Mouse (Mus musculus) megakaryocyte-erythroid progenitor cell, adult 5-6 weeks (primary cell): ENCODE data around the gene Tmem247. TPM values are rescaled to one million over a fixed set of nuclear protein-coding genes. Genes with fewer than 3 reads are reported as not detected.

ENCODE experiments used
- ATAC-seq: replicated peaks from 2 replicates; pipeline ENCODE4 v1.8.0; 2016; ENCODE audit warnings: mild to moderate bottlenecking, inconsistent platforms; ENCODE audit not compliant: severe bottlenecking, poor library complexity, low FRiP score, low TSS enrichment
- total RNA-seq, 2 experiments: library from RNA; stranded (forward) in 1 of 2; stranded (reverse) in 1 of 2; fragments of 200-1000, 215-1000 nt in 1 of 2; fragments of >200 nt in 1 of 2; fragmentation: Nextera tagmentation in 1 of 2; gene quantifications; 2 replicates each; pipeline ENCODE4 v1.2.3; 2014 to 2017

Gene Tmem247
- total RNA-seq, 2 experiments from 2014 or later, result not detected

DNA sequence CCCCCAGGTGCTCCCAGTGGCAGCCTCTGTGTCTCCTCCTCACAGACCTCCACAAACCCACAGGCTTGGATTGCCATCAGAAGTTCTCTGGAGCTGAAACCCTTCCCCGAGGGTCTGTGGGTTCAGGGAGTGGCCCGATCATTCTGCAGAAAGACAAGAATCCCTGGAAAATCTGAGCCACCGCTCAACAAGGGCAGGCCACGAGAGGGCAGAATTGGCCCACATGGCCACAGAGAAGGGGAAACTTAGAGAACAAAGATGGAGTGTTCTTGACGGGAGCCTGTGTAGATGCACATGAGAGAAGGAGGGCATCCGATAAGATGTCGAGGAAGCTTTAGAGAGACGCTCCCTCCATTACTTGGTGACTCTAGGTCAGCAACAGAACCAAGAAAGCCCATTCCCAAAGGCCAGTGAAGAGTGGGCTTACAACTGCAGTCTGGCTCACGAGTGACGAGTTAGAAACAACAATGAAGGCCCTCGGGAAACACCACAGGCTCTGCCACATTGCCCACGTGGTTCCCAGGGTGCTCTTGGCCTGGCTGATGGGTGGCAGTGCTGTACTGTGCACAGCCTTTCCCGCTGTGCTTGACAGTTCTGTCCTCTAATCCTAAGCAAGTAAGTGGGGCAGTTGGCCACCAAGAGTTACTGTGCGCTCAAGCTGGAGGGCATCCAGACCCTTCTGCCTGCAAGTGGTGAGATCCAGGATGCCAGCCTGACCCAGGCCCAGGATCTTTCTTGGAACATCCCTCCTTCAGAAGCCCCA, 7.2 kb upstream of the Tmem247 start:
- no peak for ATAC-seq

DNA sequence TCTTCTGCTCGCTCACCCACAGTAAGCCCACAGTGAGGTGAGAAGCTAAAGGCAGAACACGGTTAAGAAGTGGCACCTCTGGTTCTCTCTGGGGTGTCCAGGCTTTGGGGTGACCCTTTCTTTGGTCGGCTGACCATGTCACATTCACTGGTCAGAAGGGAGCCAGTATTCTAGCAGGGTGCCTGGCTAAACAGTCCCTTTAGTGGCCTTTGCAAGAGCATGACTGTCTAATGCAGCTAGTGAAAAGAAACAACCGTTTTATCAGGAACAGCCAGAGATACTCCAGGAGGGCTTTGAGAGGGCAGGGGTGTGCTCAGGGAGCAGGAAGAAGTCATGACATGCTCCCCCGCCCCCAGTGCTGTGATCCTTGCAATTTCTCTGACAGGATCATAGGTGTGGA, 5.9 kb upstream of the Tmem247 start:
- ATAC-seq, result no peak

GRCm38 (mm10) chr17:86913003-86913607, 4.0 kb upstream of the Tmem247 start:
- ATAC-seq, result no peak

GRCm38 (mm10) chr17:86915540-86915939, 1.6 kb upstream of the Tmem247 start:
- ATAC-seq, result no peak

DNA sequence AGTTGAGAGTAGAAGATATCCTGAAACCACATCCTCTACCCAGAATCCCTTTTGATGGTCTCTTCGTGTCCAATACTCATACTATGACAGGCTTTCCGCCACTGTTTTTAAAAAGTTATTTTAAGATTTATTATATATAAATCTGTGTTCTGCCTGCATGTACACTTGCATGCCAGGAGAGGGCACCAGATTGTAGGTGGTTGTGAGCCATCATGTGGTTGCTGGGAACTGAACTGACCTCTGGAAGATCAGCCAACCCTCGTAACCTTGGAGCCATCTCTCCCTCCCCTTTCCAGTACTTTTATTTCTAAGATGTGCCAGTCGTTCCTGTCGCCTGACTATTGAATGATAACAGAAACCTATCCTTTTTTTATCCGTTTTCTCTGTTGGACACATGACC, 1.6 kb downstream of the Tmem247 start:
- ATAC-seq, result peak; percentile 75; the same call in 1 of the 2 replicates

GRCm38 (mm10) chr17:86919729-86920128, 2.6 kb downstream of the Tmem247 start:
- no peak for ATAC-seq

- no peak for ATAC-seq
Observed at GRCm38 (mm10) chr17:86924679-86925078, 7.5 kb downstream of the Tmem247 start.

DNA sequence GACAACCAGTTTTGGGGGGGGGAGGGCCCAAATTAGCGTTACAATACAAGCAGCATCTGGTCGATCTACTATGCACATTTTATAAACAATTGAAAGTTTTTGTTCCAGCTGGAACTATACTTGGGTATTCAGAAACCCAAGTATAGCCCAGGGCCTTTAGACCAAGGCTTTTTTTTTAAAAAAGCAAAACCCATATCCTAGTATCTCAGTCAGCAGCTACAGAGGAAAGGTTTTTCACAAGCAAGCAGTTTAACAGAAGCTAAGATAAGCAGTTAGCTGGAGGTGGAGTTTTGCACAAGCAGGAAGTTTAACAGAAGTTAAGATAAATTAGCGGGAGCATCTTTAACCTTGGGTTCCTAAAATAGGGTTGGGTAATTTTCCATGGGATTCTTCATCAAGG, 9.7 kb downstream of the Tmem247 start:
- ATAC-seq, result no peak

- ATAC-seq, result no peak
Observed at GRCm38 (mm10) chr17:86929355-86929754, 12.2 kb downstream of the Tmem247 start.

- no peak for ATAC-seq
Observed at GRCm38 (mm10) chr17:86929981-86930380, 12.8 kb downstream of the Tmem247 start.

GRCm38 (mm10) chr17:86932896-86933295, 15.7 kb downstream of the Tmem247 start:
- ATAC-seq, result no peak

GRCm38 (mm10) chr17:86937064-86937463, 19.9 kb downstream of the Tmem247 start:
- ATAC-seq, result no peak

DNA sequence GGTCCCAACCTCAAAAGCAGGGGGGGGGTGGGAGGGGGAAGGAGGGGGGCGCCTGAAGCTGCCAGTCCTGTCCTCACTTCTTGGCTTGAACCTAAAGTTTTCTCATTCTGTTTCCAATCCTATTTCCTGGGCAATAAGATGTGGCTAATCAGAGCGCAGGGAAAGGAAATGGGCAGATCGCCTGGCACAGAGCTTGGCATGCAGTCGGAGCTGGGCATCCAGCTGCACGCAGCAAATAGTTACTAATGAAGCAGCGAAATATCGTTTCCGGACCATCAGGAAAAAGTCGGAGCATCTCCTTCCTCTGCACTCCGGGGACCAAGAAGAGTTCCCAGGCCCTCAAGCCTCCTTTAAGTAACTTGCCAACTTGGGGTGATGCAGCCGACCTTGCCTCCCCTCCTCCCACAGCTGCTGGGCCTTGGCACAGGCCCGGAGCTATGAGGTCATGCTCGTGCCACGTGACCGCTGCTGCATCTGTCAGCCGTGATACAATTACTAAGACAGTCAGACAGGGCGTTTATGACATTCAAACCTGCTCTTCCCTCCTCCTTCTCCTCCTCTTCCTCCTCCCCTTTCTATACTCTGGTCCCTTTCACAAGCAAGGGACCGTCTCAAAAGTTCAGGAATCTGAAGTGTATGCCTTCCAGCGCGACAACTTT, 20.5 kb downstream of the Tmem247 start:
- peak; percentile 51 for ATAC-seq

GRCm38 (mm10) chr17:86938683-86939082, 21.5 kb downstream of the Tmem247 start:
- 0 out of 2 replicates have a peak, but pooled peaks have one; percentile 30 for ATAC-seq

GRCm38 (mm10) chr17:86942112-86942511, 25.0 kb downstream of the Tmem247 start:
- no peak for ATAC-seq

DNA sequence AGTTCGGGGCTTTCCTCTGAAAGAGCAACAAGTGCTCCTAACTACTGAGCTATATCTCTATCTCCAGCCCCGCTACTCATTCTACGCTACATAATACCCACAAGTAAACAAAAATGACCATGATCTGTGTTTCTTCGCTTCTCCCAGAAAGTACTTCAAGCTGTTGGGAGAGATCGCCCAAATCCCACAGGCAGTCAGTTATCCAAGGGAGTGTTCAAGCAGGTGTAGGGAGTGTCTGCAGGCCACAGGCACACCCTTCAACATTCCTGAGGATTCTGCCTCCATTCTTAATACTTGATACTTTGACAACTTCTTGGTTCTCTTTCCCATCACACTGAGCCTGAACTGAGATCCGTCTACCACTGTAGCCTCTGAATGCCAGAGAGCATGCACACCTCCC, 26.0 kb downstream of the Tmem247 start:
- ATAC-seq, result no peak

GRCm38 (mm10) chr17:86946078-86946477, 28.9 kb downstream of the Tmem247 start:
- ATAC-seq, result no peak

- ATAC-seq, result no peak
Observed at GRCm38 (mm10) chr17:86947840-86948796, 31.0 kb downstream of the Tmem247 start, which contains the start of gene Atp6v1e2. Gene Atp6v1e2, minus strand, starts transcription at chr17:86947897.

DNA sequence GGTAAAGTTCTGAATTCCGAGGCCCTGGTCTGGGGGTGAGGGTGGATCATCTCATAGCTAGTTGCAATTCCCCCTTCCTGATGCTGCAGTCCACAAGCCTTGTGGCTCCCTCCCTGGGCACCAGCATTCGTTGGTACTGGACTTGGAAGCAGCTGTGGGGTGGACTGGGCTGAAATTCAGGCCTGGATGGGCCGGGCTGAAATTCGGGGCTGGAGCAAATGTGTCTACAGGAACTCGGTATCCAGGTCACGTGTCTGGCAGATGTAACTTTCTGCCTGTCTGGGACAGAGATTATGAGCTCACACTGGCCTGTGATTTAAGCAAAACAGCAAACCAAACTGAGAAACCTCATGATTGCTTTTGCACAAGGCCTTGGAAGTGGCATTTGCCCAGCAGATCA, 31.7 kb downstream of the Tmem247 start:
- no peak for ATAC-seq
